Mouse (Mus musculus) stomach, postnatal 0 days (tissue): ENCODE measurements around the gene Actn1. TPM values are rescaled to one million over a fixed set of nuclear protein-coding genes. Genes with fewer than 3 reads are reported as not detected.

Experiments
- ATAC-seq: fragments of 200-750 bp; cut with Nextera tagmentation; 2 replicates; pipeline ENCODE4 v1.8.0; 2017; ENCODE audit not compliant: low FRiP score, low TSS enrichment
- DNase-seq: peaks from one replicate; pipeline ENCODE4 v3.0.0-alpha.2; 2016; ENCODE audit warnings: low spot score
- H3K27ac ChIP-seq: fragments of 300-500 bp; sonication (generic); replicated peaks from 2 replicates; pipeline ENCODE4 v1.5.1; 2014; ENCODE audit warnings: mild to moderate bottlenecking, control low read depth
- H3K27me3 ChIP-seq: fragments of 300-500 bp; sonication (generic); 2 replicates; pipeline ENCODE4 v1.6.1; 2014; ENCODE audit warnings: low read length; ENCODE audit not compliant: control insufficient read depth, insufficient read depth
- H3K36me3 ChIP-seq: fragments of 300-500 bp; sonication (generic); 2 replicates; pipeline ENCODE4 v1.6.1; 2014; ENCODE audit warnings: low read length, mixed read lengths; ENCODE audit not compliant: control insufficient read depth, insufficient read depth
- H3K4me1 ChIP-seq: fragments of 300-500 bp; sonication (generic); replicated peaks from 2 replicates; pipeline ENCODE4 v1.6.1; 2014; ENCODE audit warnings: antibody characterized with exemption; ENCODE audit not compliant: control insufficient read depth, insufficient read depth
- H3K4me2 ChIP-seq: fragments of 300-500 bp; sonication (generic); replicated peaks from 2 replicates; pipeline ENCODE4 v1.6.1; 2014; ENCODE audit warnings: low read depth, mild to moderate bottlenecking, control low read depth, moderate library complexity
- H3K4me3 ChIP-seq: fragments of 300-500 bp; sonication (generic); 2 replicates; pipeline ENCODE4 v1.5.1; 2014; ENCODE audit warnings: low read depth, low read length, control low read depth
- H3K9ac ChIP-seq: fragments of 300-500 bp; sonication (generic); 2 replicates; pipeline ENCODE4 v1.6.1; 2014; ENCODE audit warnings: mild to moderate bottlenecking, low read length, control low read depth, mixed read lengths
- H3K9me3 ChIP-seq: fragments of 300-500 bp; sonication (generic); 2 replicates; pipeline ENCODE4 v1.6.1; 2016; ENCODE audit warnings: low read length; ENCODE audit not compliant: control insufficient read depth
- CTCF ChIP-seq: IDR thresholded peaks from 2 replicates; pipeline ENCODE4 v1.5.1; 2016; ENCODE audit warnings: antibody characterized with exemption, low read depth, mild to moderate bottlenecking, moderate library complexity
- EP300 ChIP-seq: optimal IDR thresholded peaks from 2 replicates; pipeline ENCODE3; 2016; ENCODE audit warnings: antibody characterized with exemption
- WGBS: fragments of 180-500 bp; shearing (Covaris S2); extraction: QIAGEN DNeasy Blood & Tissue Kit; methylation state at CpG from one replicate; pipeline ENCODE4 v1.1.7; 2014; 5-methylcytosine and 5-hydroxymethylcytosine counted together
- polyA plus RNA-seq: library from polyadenylated mRNA; unstranded; fragments of >200 nt; fragmentation: Nextera tagmentation; extraction: Ambion mirVana; gene quantifications from 2 replicates; pipeline ENCODE4 v1.2.1, GENCODE M21; 2015

The Actn1 gene
- polyA plus RNA-seq, 1 experiment from 2014 or later: 36.8 TPM

DNA sequence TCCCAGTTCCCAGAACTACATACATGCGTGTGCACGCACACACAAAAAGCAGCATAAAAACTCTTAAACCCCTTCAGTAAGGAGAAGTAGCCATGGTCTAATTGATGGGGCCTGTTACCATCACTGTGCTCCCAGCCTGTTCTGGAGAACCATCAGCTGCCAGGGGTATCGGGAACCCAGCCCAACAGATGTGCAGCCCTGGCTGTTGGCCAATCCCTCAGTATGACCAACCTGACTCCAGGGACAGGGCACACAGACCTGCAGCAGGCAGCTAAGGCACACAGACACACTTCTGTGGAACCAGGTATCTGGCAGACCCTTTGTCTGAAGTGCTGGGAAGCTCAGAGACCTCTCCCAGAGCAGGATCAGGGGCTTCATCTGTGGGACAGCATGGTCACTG lies 37.7 kb downstream of the Actn1 start:
- WGBS: 81% methylated on average over 3 of the region's 3 CpGs
- peaks cover 26% of the 10 kb centered on the region for H3K4me1 ChIP-seq
- 0 out of 2 replicates have a peak overlapping the region, but pooled peaks have one; percentile 18 for H3K27ac ChIP-seq
- no peaks in the 10 kb centered on the region for H3K36me3 ChIP-seq
- TF ChIP-seq CTCF (no peak), EP300 (no peak)
- ATAC-seq (no peak), DNase-seq (no peak)
- no peaks in the 10 kb centered on the region for H3K27me3 ChIP-seq
- no peak overlapping the region for H3K4me2 ChIP-seq
- H3K9ac ChIP-seq: no peak overlapping the region
- H3K4me3 ChIP-seq: no peak overlapping the region
- H3K9me3 ChIP-seq: no peaks in the 10 kb centered on the region

- TF ChIP-seq EP300 (no peak), CTCF (no peak)
- Histone ChIP-seq H3K4me2 (no peak overlapping the region), H3K4me3 (no peak overlapping the region), H3K9me3 (no peaks in the 10 kb centered on the region), H3K4me1 (peaks cover 33% of the 10 kb centered on the region), H3K9ac (no peak overlapping the region), H3K36me3 (no peaks in the 10 kb centered on the region), H3K27me3 (no peaks in the 10 kb centered on the region), H3K27ac (peak overlapping the region; percentile 82)
- 55% methylated on average over 14 of the region's 14 CpGs for WGBS
- no peak for DNase-seq
- no peak for ATAC-seq
These were observed 39.7 kb downstream of the Actn1 start for GRCm38 (mm10) chr12:80220260-80221038.

DNA sequence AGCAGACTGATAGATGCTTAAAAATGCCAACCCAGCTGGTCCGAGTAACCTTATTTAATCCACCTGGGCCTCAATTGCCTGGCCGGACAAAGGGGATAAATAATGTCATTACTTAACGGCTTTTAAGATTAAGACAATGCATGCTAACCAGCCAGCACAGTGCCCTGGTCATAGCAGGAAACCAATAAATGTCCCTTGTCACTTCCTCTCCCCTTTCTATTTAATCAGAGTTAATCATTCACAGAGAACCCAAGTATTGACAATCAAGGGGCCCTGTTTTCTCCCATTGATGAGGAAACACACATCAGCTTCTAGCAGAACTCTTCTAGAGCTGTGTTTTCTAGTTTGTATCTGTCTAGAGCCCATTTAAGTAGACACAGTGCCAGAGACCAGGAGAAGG lies 41.4 kb downstream of the Actn1 start:
- no peak overlapping the region for H3K9ac ChIP-seq
- H3K4me3 ChIP-seq: no peak overlapping the region
- ATAC-seq (peak; percentile 64), DNase-seq (no peak)
- no peaks in the 10 kb centered on the region for H3K9me3 ChIP-seq
- H3K36me3 ChIP-seq: no peaks in the 10 kb centered on the region
- no peaks in the 10 kb centered on the region for H3K27me3 ChIP-seq
- 42% methylated on average over 3 of the region's 3 CpGs for WGBS
- H3K4me2 ChIP-seq: no peak overlapping the region
- peaks cover 31% of the 10 kb centered on the region for H3K4me1 ChIP-seq
- TF ChIP-seq EP300 (no peak), CTCF (no peak)
- peak overlapping the region; percentile 90 for H3K27ac ChIP-seq

DNA sequence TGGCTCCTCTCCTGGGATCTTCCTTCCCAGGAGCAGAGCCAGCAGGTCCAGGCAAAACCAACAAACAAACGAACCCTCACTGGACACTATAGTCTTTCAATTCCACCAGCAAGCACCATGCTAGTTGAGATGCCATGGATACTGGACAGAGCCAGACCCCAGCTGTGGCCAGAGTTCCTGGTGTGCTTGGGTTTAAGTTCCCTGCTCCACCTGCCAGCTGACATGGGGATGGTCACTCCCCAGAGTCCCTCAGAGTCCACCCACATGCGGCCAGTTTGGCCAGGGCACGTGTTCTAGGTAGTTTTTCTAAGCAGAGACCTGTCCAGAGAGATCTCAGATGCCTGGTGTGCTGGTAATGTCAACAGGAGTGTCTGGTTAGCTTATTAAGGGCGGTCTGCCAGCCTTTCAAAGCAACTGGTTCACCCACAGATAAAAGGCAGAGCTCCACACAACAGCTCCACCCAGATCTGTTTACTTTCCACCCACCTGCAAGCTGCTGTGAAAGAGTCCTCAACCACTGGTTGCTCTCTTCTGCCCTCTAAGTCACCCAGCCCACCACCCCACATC lies 42.0 kb downstream of the Actn1 start:
- WGBS: 46% methylated on average over 4 of the region's 4 CpGs
- Histone ChIP-seq H3K9me3 (no peaks in the 10 kb centered on the region), H3K27me3 (no peaks in the 10 kb centered on the region), H3K36me3 (no peaks in the 10 kb centered on the region), H3K4me2 (no peak overlapping the region), H3K4me3 (no peak overlapping the region), H3K27ac (peak overlapping the region; percentile 90), H3K9ac (no peak overlapping the region), H3K4me1 (peaks cover 29% of the 10 kb centered on the region)
- TF ChIP-seq EP300 (no peak), CTCF (no peak)
- DNase-seq: peak; percentile 62
- ATAC-seq: peak; percentile 57

- WGBS: 48% methylated on average over 3 of the region's 3 CpGs
- no peak overlapping the region for H3K4me3 ChIP-seq
- H3K4me2 ChIP-seq: no peak overlapping the region
- H3K9ac ChIP-seq: no peak overlapping the region
- ATAC-seq (no peak), DNase-seq (no peak)
- H3K36me3 ChIP-seq: no peaks in the 10 kb centered on the region
- TF ChIP-seq CTCF: no peak
- no peaks in the 10 kb centered on the region for H3K27me3 ChIP-seq
- peaks cover 26% of the 10 kb centered on the region for H3K4me1 ChIP-seq
- H3K27ac ChIP-seq: peak overlapping the region; percentile 90
- H3K9me3 ChIP-seq: no peaks in the 10 kb centered on the region
These were observed 43.1 kb downstream of the Actn1 start for GRCm38 (mm10) chr12:80217049-80217448.

DNA sequence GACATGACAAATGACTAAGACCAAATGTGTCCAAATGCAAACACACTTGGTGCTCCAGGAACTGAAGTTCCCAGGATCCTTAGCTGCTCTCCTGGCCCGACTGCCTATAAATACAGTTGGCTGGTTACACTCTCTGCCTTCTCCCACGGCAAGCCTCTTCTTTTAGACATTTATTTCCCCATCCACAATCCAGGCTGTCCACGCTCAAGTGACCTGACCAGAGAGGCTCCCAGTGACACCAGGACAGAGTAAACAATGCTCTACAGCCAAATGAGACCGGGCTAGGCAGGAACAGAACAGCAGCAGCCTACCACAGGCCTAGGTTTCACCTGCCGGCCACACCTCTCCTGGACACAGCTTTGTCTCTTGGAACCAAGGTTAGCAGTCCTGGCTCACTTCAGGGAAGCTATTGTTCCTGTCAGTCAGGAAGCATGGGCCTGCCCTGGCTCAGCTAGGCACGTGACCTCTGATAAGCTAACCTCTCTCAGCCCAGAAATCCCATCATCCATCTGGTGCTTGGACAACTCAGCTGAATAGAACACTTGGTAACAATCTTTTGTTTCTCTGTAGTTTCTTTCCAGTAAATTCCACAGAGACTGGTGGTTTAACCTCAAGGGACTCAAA lies 43.8 kb downstream of the Actn1 start:
- peaks cover 32% of the 10 kb centered on the region for H3K4me1 ChIP-seq
- WGBS: 11% methylated on average over 6 of the region's 6 CpGs

More for the DNA sequence above, 43.8 kb downstream of the Actn1 start:
- ATAC-seq (peak; percentile 73), DNase-seq (peak; percentile 61)
- H3K9ac ChIP-seq: peak overlapping the region; percentile 47
- no peak overlapping the region for H3K4me3 ChIP-seq
- peak overlapping the region; percentile 90 for H3K27ac ChIP-seq
- H3K9me3 ChIP-seq: no peaks in the 10 kb centered on the region
- 0 out of 2 replicates have a peak overlapping the region, but pooled peaks have one; percentile 17 for H3K4me2 ChIP-seq
- no peaks in the 10 kb centered on the region for H3K36me3 ChIP-seq
- no peaks in the 10 kb centered on the region for H3K27me3 ChIP-seq
- TF ChIP-seq EP300 (no peak), CTCF (no peak)
